14 mouse cellular contexts compared by ENCODE assay signal in the genomic region with DNA sequence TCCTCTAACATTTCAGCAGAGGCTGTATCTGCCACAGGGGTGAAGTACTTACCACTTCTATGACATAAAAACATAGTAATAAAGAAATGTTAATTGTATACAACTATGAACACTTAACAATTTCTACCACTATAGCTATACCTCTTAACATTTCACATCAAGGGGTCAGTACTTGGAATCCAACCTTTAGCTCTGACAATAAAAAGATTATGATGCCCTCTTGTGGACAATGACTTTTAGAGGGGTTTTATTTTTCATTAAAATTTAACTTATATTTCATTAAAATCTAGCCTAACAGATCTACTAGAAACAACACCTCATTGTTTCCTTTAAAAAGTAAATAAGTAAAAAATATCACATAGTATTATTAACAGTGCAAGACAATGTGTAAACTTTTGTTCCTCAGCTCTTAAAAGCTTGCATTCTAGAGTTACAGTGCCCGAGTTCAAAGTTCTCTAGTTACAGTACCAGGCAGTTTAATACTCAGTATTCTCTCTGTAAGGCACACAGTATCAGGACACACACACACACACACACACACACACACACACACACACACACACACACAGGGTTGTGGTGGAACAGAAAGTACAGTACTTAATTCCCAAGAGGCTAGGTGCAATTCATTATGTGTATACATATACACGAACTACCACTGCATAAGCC. TPM values are rescaled to one million over a fixed set of nuclear protein-coding genes. Genes with fewer than 3 reads are reported as not detected.
DNase-seq lines count a peak whose midpoint lies in the region; ATAC-seq and TF ChIP-seq lines count a peak whose summit lies in the region.
"Had no signal": no experiment of that assay in that cellular context is flagged by ENCODE, and none has a peak within 500 bp of the region (broad histone marks: within the 10 kb centered on the region; RNA-seq: fewer than 3 reads in every experiment).

No protein-coding gene starts in this region.

- no peak overlapping the region for H3K4me2 ChIP-seq in heart, embryonic 13.5 days
- H3K4me2 ChIP-seq: liver, embryonic 15.5 days; midbrain, embryonic 11.5 days; neural tube, embryonic 13.5 days had no signal

- no peaks in the 10 kb centered on the region for H3K9me3 ChIP-seq in heart, embryonic 13.5 days
- H3K9me3 ChIP-seq in E14TG2a.4 (ENCODE audit: low read length), result no peaks in the 10 kb centered on the region
- H3K9me3 ChIP-seq: liver, embryonic 15.5 days; neural tube, embryonic 13.5 days had no signal

- intact Hi-C loops in left cerebral cortex, adult 2 months (cut with DNase I), result loop anchor here (1.0 to 10.0 kb wide), 2 partner anchors 147 to 1222 kb away; no protein-coding TSS in a partner anchor
- intact Hi-C loops in left cerebral cortex, postnatal 4 days (cut with DNase I), result loop anchor here (5.0 to 10.0 kb wide), 2 partner anchors 149 to 1212 kb away; no protein-coding TSS in a partner anchor

- peaks cover 24% of the 10 kb centered on the region for H3K4me1 ChIP-seq in heart, embryonic 13.5 days
- H3K4me1 ChIP-seq in E14TG2a.4 (replicated peaks; ENCODE audit: low read depth, low read length), result no peaks in the 10 kb centered on the region
- H3K4me1 ChIP-seq: liver, embryonic 15.5 days; neural tube, embryonic 13.5 days had no signal

- no peak overlapping the region for H3K9ac ChIP-seq in heart, embryonic 13.5 days
- H3K9ac ChIP-seq: liver, embryonic 15.5 days; neural tube, embryonic 13.5 days had no signal

- DNase-seq in heart, adult 11 months, result no peak
- no peak for DNase-seq in left cerebral cortex, adult 2 months (ENCODE audit: extremely low spot score in 1 of 2, low spot score in 2 of 2)
- no peak for DNase-seq in left cerebral cortex, postnatal 4 days
- DNase-seq in induced T-regulatory cell, adult 2 months (ENCODE audit: low read depth), result peak; percentile 14
- no peak for DNase-seq in spleen, postnatal 14 days (ENCODE audit: low spot score in 2 of 2)
- DNase-seq in gastrocnemius, adult 8-10 months (ENCODE audit: low spot score in 2 of 2), result no peak
- DNase-seq: gastrocnemius, postnatal 10 days; kidney, adult 8-10 months; thymus, postnatal 4 days had no signal

- H3K27ac ChIP-seq in heart, embryonic 13.5 days (replicated peaks), result peak overlapping the region; percentile 84
- H3K27ac ChIP-seq in left cerebral cortex, adult 2 months, result no peak overlapping the region
- H3K27ac ChIP-seq: liver, embryonic 15.5 days; neural tube, embryonic 13.5 days had no signal

- peaks cover 16% of the 10 kb centered on the region for H3K36me3 ChIP-seq in heart, embryonic 13.5 days
- peaks cover 48% of the 10 kb centered on the region for H3K36me3 ChIP-seq in E14TG2a.4 (ENCODE audit: insufficient read depth, low read length)

- H3K27me3 ChIP-seq in heart, embryonic 13.5 days (replicated peaks), result no peaks in the 10 kb centered on the region
- H3K27me3 ChIP-seq in E14TG2a.4 (ENCODE audit: insufficient read depth, low read length), result no peaks in the 10 kb centered on the region
- H3K27me3 ChIP-seq: liver, embryonic 15.5 days; neural tube, embryonic 13.5 days had no signal

- no peak for ATAC-seq in heart, embryonic 13.5 days (ENCODE audit: extremely low read depth, insufficient number of reproducible peaks, low FRiP score, low TSS enrichment)

- TF ChIP-seq CTCF in left cerebral cortex, adult 2 months (IDR thresholded peaks at IDR 0.05), result peak; percentile 54
- peak; percentile 31; the same call in 1 of the 2 replicates for TF ChIP-seq CTCF in E14TG2a.4 (conservative IDR thresholded peaks at IDR 0.05; ENCODE audit: low read length)

- H3K4me3 ChIP-seq in heart, embryonic 13.5 days, result no peak overlapping the region
- no peak overlapping the region for H3K4me3 ChIP-seq in left cerebral cortex, adult 2 months
- H3K4me3 ChIP-seq in E14TG2a.4 (replicated peaks; ENCODE audit: low read length), result no peak overlapping the region
- H3K4me3 ChIP-seq: liver, embryonic 15.5 days; neural tube, embryonic 13.5 days had no signal

- 71% methylated on average over 2 of the region's 2 CpGs for WGBS in heart, embryonic 13.5 days

RNA-seq across cellular contexts. Expression of gene Btg3, which starts 30.2 kb away (rescaled TPM):
- polyA plus RNA-seq in heart, embryonic 13.5 days (2015; fragmentation: Nextera tagmentation; extraction: Ambion mirVana), result 64.5 and 76.0 TPM in 2 replicates
- 10 to 100 TPM; 13.0 to 13.4 TPM for total RNA-seq in left cerebral cortex, adult 2 months (2021)
- 1 to 10 TPM; 3.5 to 5.4 TPM for total RNA-seq in left cerebral cortex, postnatal 4 days (2021)
- total RNA-seq in gastrocnemius, adult 8-10 months (2022), result 1 to 10 TPM in 3 of 4 experiments, under 1 TPM in 1; 0.99 to 2.6 (median 1.7) TPM

RNA-seq across cellular contexts. Expression of gene Cxadr, which starts 45.5 kb away (rescaled TPM):
- 28.3 and 31.3 TPM in 2 replicates for polyA plus RNA-seq in heart, embryonic 13.5 days (2015; fragmentation: Nextera tagmentation; extraction: Ambion mirVana)
- 10 to 100 TPM; 28.5 to 31.5 TPM for total RNA-seq in left cerebral cortex, adult 2 months (2021)
- 100 to 1,000 TPM; 293 to 303 TPM for total RNA-seq in left cerebral cortex, postnatal 4 days (2021)
- 1 to 10 TPM in 1 of 4 experiments, under 1 TPM in 3; 0.34 to 1.0 (median 0.53) TPM for total RNA-seq in gastrocnemius, adult 8-10 months (2022)

Comparison
In these comparisons a context has a peak if more than half of its experiments do, and no peak if none do; other contexts are left out.
1. RNA of gene Cxadr, which starts 45.5 kb away (total RNA-seq): 293 to 303 TPM in left cerebral cortex, postnatal 4 days and 28.5 to 31.5 TPM in left cerebral cortex, adult 2 months; 0.34 to 1.0 TPM in gastrocnemius, adult 8-10 months; every median in the first group is over 10 times any median in the second.